Mouse (Mus musculus) common myeloid progenitor, adult 5-6 weeks (primary cell): ENCODE results near the gene Eif4ebp2. TPM values are rescaled to one million over a fixed set of nuclear protein-coding genes. Genes with fewer than 3 reads are reported as not detected.

ENCODE experiments used
- ATAC-seq: replicated peaks from 2 replicates; pipeline ENCODE4 v1.8.0; 2016; ENCODE audit warnings: low read depth, mild to moderate bottlenecking, moderate TSS enrichment, inconsistent platforms; ENCODE audit not compliant: poor library complexity, severe bottlenecking
- total RNA-seq: library from RNA; stranded (forward); fragments of 200-1000, 187-1606 nt; gene quantifications from 2 replicates; pipeline ENCODE4 v1.2.3, GENCODE M21; 2017

Gene Eif4ebp2
- total RNA-seq, 1 experiment from 2014 or later, result 29.8 TPM

- no peak for ATAC-seq
Observed at GRCm38 (mm10) chr10:61390148-61390547, 62.3 kb downstream of the Eif4ebp2 start.

DNA sequence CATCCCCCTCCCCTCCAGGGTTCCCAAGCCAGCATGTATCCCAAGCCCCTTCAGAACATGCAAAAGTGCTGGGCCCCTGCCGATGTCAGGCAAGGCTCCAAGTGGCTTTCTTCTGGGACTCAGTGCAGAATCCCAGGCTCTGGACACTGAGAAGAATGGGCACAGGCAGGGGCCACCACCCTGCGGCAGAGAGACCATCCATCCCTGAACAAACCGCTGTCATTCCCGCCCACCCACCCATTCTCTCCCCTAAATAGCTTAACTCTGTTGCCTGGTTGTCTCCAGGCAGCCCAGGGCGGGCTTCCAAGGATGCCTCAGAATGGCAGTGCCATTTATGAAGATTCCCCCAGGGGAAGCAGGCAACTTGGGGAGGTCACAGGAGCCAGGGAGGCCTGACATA lies 63.4 kb downstream of the Eif4ebp2 start:
- no peak for ATAC-seq

DNA sequence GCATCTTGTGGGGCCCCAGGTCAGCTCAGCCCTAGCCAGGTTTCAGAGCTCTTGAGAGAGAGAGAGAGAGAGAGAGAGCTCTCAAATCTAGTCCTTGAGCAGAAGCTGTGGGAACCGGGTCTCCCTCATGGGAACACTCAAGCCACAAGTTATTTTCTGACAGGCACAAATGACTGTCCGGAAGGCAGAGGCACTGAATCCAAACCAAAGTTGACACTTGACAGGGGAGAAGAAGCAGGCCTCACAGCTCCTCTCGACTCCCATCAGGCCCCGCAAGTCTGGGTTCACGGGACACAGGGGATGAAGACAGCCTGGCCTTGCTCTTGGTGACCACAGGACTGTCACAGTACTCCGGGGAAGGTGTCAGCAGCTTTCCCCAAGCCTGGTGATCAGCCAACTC lies 66.2 kb downstream of the Eif4ebp2 start:
- ATAC-seq, result no peak

DNA sequence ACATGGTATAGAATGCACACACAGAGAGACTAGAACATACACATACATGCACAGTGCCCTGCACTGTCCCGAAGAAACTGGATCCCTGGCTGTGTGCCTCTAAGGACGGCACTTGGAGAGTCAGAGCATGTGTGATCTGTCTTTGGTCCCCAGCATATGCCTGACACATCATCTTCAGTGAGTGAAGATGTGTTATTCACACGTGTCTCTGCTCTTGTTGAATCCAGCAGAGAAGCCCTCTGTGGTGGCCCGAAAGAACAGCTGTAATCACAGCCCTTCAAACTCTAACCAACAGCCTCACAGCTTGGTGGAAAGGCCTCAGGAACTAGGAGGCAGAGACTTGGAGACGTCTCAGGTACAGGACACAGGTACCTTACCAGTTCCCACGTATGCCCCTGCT lies 67.3 kb downstream of the Eif4ebp2 start:
- ATAC-seq, result no peak

- ATAC-seq, result no peak; the same call in 1 of the 2 replicates
Observed at GRCm38 (mm10) chr10:61383715-61384047, 68.8 kb downstream of the Eif4ebp2 start.

GRCm38 (mm10) chr10:61383021-61383714 lies 69.3 kb downstream of the Eif4ebp2 start, which contains the start of gene Pald1:
Gene Pald1 (minus strand): TSS chr10:61383530.
- ATAC-seq, result peak; percentile 45

GRCm38 (mm10) chr10:61382281-61382731 lies 70.2 kb downstream of the Eif4ebp2 start:
- 0 out of 2 replicates have a peak, but pooled peaks have one; percentile 4 for ATAC-seq

GRCm38 (mm10) chr10:61381823-61382222 lies 70.6 kb downstream of the Eif4ebp2 start:
- peak; percentile 42 for ATAC-seq

GRCm38 (mm10) chr10:61380186-61380585 lies 72.3 kb downstream of the Eif4ebp2 start:
- no peak for ATAC-seq

DNA sequence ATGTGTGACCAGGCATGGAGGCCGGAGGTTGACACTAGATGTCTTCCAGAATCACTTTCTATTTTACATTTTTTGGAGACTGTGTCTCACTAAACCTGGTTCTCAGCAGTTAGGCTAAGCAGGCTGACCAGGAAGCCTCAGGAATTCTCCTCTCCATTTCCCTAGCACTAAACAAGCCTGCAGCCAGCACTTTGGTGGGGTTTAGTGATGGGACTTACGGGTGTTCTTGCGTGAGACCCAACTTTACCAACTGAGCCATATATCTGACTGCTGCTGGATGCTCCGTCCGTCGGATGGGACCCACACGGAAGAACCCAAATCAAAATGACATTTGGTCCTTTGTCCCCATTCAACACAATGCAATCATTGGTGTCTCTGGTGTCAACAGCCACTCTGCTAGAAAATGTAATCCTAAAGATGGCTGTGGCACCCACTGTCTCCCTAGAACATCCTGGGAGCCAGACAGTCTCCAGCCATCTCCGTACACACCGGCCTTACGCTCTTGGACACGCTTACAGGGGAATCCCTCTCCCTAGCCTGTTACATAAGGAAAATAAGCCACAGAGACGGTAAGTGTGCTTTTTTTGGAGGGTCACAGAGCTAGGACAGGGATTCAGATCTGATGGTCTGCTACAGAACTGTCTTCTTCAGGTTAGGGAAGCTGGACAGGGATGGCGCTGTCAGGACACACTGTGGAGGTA lies 73.0 kb downstream of the Eif4ebp2 start:
- ATAC-seq, result no peak

- no peak for ATAC-seq
Observed at GRCm38 (mm10) chr10:61378698-61379097, 73.8 kb downstream of the Eif4ebp2 start.

Other genes with a start within 250 kb of the Eif4ebp2 start
- 0.14 TPM in 1 of 2 replicates, not detected in the other for gene Adamts14, start 179.2 kb downstream of the Eif4ebp2 start, total RNA-seq
- gene Prf1, start 154.8 kb downstream of the Eif4ebp2 start, total RNA-seq, result not detected in 2 replicates
- 0.09 TPM in 1 of 2 replicates, not detected in the other for gene Pald1, start 69.1 kb downstream of the Eif4ebp2 start, total RNA-seq
- gene Nodal, start 34.7 kb downstream of the Eif4ebp2 start, total RNA-seq, result not detected in 2 replicates
- gene Lrrc20, start 23.1 kb upstream of the Eif4ebp2 start, total RNA-seq, result 3.6 and 6.9 TPM in 2 replicates
- not detected in 2 replicates for gene Npffr1, start 142.8 kb upstream of the Eif4ebp2 start, total RNA-seq
- gene Ppa1, start 195.9 kb upstream of the Eif4ebp2 start, total RNA-seq, result 152 and 159 TPM in 2 replicates
- 106 and 111 TPM in 2 replicates for gene Sar1a, start 227.6 kb upstream of the Eif4ebp2 start, total RNA-seq
- 20.1 and 31.0 TPM in 2 replicates for gene Tysnd1, start 242.9 kb upstream of the Eif4ebp2 start, total RNA-seq